Mouse (Mus musculus): ENCODE measurements at regions not wholly inside any gene's neighbourhood (a gene's known extent, or its start where the extent isn't known, plus 50 kb on each side); places are given as distances from the start of the nearest gene placed in this dataset.
A peak's percentile ranks its signal among the peaks of the same experiment; 100 is the strongest.

- no peak overlapping the region for H3K9ac ChIP-seq (replicated peaks)
- no peak for ATAC-seq (ENCODE audit: low FRiP score)
- WGBS, result 17% methylated on average over 2 of the region's 2 CpGs
- no peak overlapping the region for H3K4me2 ChIP-seq
- no peaks in the 10 kb centered on the region for H3K36me3 ChIP-seq
- no peaks in the 10 kb centered on the region for H3K9me3 ChIP-seq (replicated peaks)
- no peak overlapping the region for H3K4me3 ChIP-seq (replicated peaks)
- H3K27ac ChIP-seq (replicated peaks), result no peak overlapping the region
- H3K27me3 ChIP-seq (replicated peaks), result no peaks in the 10 kb centered on the region
- no peaks in the 10 kb centered on the region for H3K4me1 ChIP-seq
Observed at GRCm38 (mm10) chr14:78420966-78421365, 113.1 kb upstream of the Tnfsf11 start.

- no peaks in the 10 kb centered on the region for H3K4me1 ChIP-seq
- 72% methylated on average over 3 of the region's 3 CpGs for WGBS
- H3K9ac ChIP-seq (replicated peaks), result no peak overlapping the region
- no peaks in the 10 kb centered on the region for H3K9me3 ChIP-seq (replicated peaks)
- H3K4me2 ChIP-seq, result no peak overlapping the region
- H3K27ac ChIP-seq (replicated peaks), result no peak overlapping the region
- H3K4me3 ChIP-seq (replicated peaks), result no peak overlapping the region
- H3K27me3 ChIP-seq (replicated peaks), result no peaks in the 10 kb centered on the region
- no peaks in the 10 kb centered on the region for H3K36me3 ChIP-seq
- no peak for ATAC-seq (ENCODE audit: low FRiP score)
Observed at GRCm38 (mm10) chr14:78420176-78420575, 112.3 kb upstream of the Tnfsf11 start.

- Histone ChIP-seq H3K9ac (replicated peaks) (no peak overlapping the region), H3K4me2 (no peak overlapping the region), H3K4me3 (replicated peaks) (no peak overlapping the region), H3K27ac (replicated peaks) (no peak overlapping the region), H3K36me3 (no peaks in the 10 kb centered on the region), H3K4me1 (no peaks in the 10 kb centered on the region), H3K27me3 (replicated peaks) (no peaks in the 10 kb centered on the region), H3K9me3 (replicated peaks) (no peaks in the 10 kb centered on the region)
- WGBS, result 72% methylated on average over 3 of the region's 3 CpGs
- ATAC-seq (ENCODE audit: low FRiP score), result no peak
Observed at GRCm38 (mm10) chr14:78405568-78405967, 97.7 kb upstream of the Tnfsf11 start.

- no peak overlapping the region for H3K4me2 ChIP-seq
- no peaks in the 10 kb centered on the region for H3K4me1 ChIP-seq
- ATAC-seq (ENCODE audit: low FRiP score), result no peak
- H3K36me3 ChIP-seq, result no peaks in the 10 kb centered on the region
- H3K9ac ChIP-seq (replicated peaks), result no peak overlapping the region
- no peaks in the 10 kb centered on the region for H3K27me3 ChIP-seq (replicated peaks)
- H3K27ac ChIP-seq (replicated peaks), result no peak overlapping the region
- H3K4me3 ChIP-seq (replicated peaks), result no peak overlapping the region
- WGBS, result 85% methylated on average over 2 of the region's 2 CpGs
- no peaks in the 10 kb centered on the region for H3K9me3 ChIP-seq (replicated peaks)
Observed at GRCm38 (mm10) chr14:78397914-78398313, 90.1 kb upstream of the Tnfsf11 start.

- no peak overlapping the region for H3K27ac ChIP-seq (replicated peaks)
- H3K9me3 ChIP-seq (replicated peaks), result no peaks in the 10 kb centered on the region
- no peak overlapping the region for H3K4me3 ChIP-seq (replicated peaks)
- no peaks in the 10 kb centered on the region for H3K27me3 ChIP-seq (replicated peaks)
- 93% methylated on average over 6 of the region's 6 CpGs for WGBS
- no peaks in the 10 kb centered on the region for H3K36me3 ChIP-seq
- H3K4me2 ChIP-seq, result no peak overlapping the region
- no peak for ATAC-seq (ENCODE audit: low FRiP score)
- no peak overlapping the region for H3K9ac ChIP-seq (replicated peaks)
- H3K4me1 ChIP-seq, result no peaks in the 10 kb centered on the region
Observed at GRCm38 (mm10) chr14:78395631-78396030, 87.8 kb upstream of the Tnfsf11 start.

GRCm38 (mm10) chr14:78387011-78387410 lies 79.2 kb upstream of the Tnfsf11 start:
- Histone ChIP-seq H3K9me3 (replicated peaks) (no peaks in the 10 kb centered on the region), H3K27me3 (replicated peaks) (no peaks in the 10 kb centered on the region), H3K4me3 (replicated peaks) (no peak overlapping the region), H3K4me1 (peaks cover 9% of the 10 kb centered on the region; the same call in 1 of the 2 replicates), H3K27ac (replicated peaks) (no peak overlapping the region), H3K36me3 (no peaks in the 10 kb centered on the region), H3K4me2 (no peak overlapping the region), H3K9ac (replicated peaks) (no peak overlapping the region)
- ATAC-seq (ENCODE audit: low FRiP score), result no peak
- WGBS, result 87% methylated on average over 5 of the region's 5 CpGs

GRCm38 (mm10) chr14:78384370-78384769 lies 76.5 kb upstream of the Tnfsf11 start:
- Histone ChIP-seq H3K27me3 (replicated peaks) (no peaks in the 10 kb centered on the region), H3K9me3 (replicated peaks) (no peaks in the 10 kb centered on the region), H3K9ac (replicated peaks) (no peak overlapping the region), H3K27ac (replicated peaks) (no peak overlapping the region), H3K4me2 (no peak overlapping the region), H3K36me3 (no peaks in the 10 kb centered on the region), H3K4me1 (peaks cover 9% of the 10 kb centered on the region; the same call in 1 of the 2 replicates), H3K4me3 (replicated peaks) (no peak overlapping the region)
- ATAC-seq (ENCODE audit: low FRiP score), result no peak
- WGBS, result 97% methylated on average over 1 of the region's 1 CpGs

GRCm38 (mm10) chr14:78383256-78383709 lies 75.4 kb upstream of the Tnfsf11 start:
- Histone ChIP-seq H3K9me3 (replicated peaks) (no peaks in the 10 kb centered on the region), H3K36me3 (no peaks in the 10 kb centered on the region), H3K4me3 (replicated peaks) (no peak overlapping the region), H3K27me3 (replicated peaks) (no peaks in the 10 kb centered on the region), H3K4me1 (peaks cover 9% of the 10 kb centered on the region; the same call in 1 of the 2 replicates), H3K27ac (replicated peaks) (peak overlapping the region; percentile 37; the same call in 1 of the 2 replicates), H3K4me2 (no peak overlapping the region), H3K9ac (replicated peaks) (no peak overlapping the region)
- ATAC-seq (ENCODE audit: low FRiP score), result peak; percentile 93
- WGBS, result 52% methylated on average over 8 of the region's 8 CpGs

GRCm38 (mm10) chr14:78380011-78380410 lies 72.2 kb upstream of the Tnfsf11 start:
- H3K4me3 ChIP-seq (replicated peaks), result no peak overlapping the region
- H3K4me1 ChIP-seq, result peaks cover 9% of the 10 kb centered on the region; the same call in 1 of the 2 replicates
- no peaks in the 10 kb centered on the region for H3K36me3 ChIP-seq
- no peak for ATAC-seq (ENCODE audit: low FRiP score)
- H3K4me2 ChIP-seq, result no peak overlapping the region
- H3K27me3 ChIP-seq (replicated peaks), result no peaks in the 10 kb centered on the region
- no peaks in the 10 kb centered on the region for H3K9me3 ChIP-seq (replicated peaks)
- no peak overlapping the region for H3K9ac ChIP-seq (replicated peaks)
- 75% methylated on average over 4 of the region's 4 CpGs for WGBS
- H3K27ac ChIP-seq (replicated peaks), result no peak overlapping the region

- ATAC-seq (ENCODE audit: low FRiP score), result no peak
- Histone ChIP-seq H3K4me1 (no peaks in the 10 kb centered on the region), H3K9ac (replicated peaks) (no peak overlapping the region), H3K9me3 (replicated peaks) (no peaks in the 10 kb centered on the region), H3K4me2 (no peak overlapping the region), H3K36me3 (no peaks in the 10 kb centered on the region), H3K27me3 (replicated peaks) (no peaks in the 10 kb centered on the region), H3K4me3 (replicated peaks) (no peak overlapping the region), H3K27ac (replicated peaks) (no peak overlapping the region)
- 58% methylated on average over 5 of the region's 5 CpGs for WGBS
Observed at GRCm38 (mm10) chr14:78376591-78376990, 68.7 kb upstream of the Tnfsf11 start.

GRCm38 (mm10) chr14:78375746-78376495 lies 68.1 kb upstream of the Tnfsf11 start:
- Histone ChIP-seq H3K9ac (replicated peaks) (no peak overlapping the region), H3K27me3 (replicated peaks) (no peaks in the 10 kb centered on the region), H3K4me3 (replicated peaks) (no peak overlapping the region), H3K4me1 (no peaks in the 10 kb centered on the region), H3K9me3 (replicated peaks) (no peaks in the 10 kb centered on the region), H3K27ac (replicated peaks) (no peak overlapping the region), H3K4me2 (no peak overlapping the region), H3K36me3 (no peaks in the 10 kb centered on the region)
- ATAC-seq (ENCODE audit: low FRiP score), result no peak
- 82% methylated on average over 3 of the region's 3 CpGs for WGBS

GRCm38 (mm10) chr14:78372102-78372501 lies 64.3 kb upstream of the Tnfsf11 start:
- Histone ChIP-seq H3K27ac (replicated peaks) (no peak overlapping the region), H3K4me2 (no peak overlapping the region), H3K27me3 (replicated peaks) (no peaks in the 10 kb centered on the region), H3K4me1 (no peaks in the 10 kb centered on the region), H3K9me3 (replicated peaks) (no peaks in the 10 kb centered on the region), H3K4me3 (replicated peaks) (no peak overlapping the region), H3K9ac (replicated peaks) (no peak overlapping the region), H3K36me3 (no peaks in the 10 kb centered on the region)
- ATAC-seq (ENCODE audit: low FRiP score), result no peak
- WGBS, result 88% methylated on average over 1 of the region's 1 CpGs
